Mouse (Mus musculus) left cerebral cortex, adult 18-20 months (tissue): ENCODE results near the gene Mtus2. TPM values are rescaled to one million over a fixed set of nuclear protein-coding genes. Genes with fewer than 3 reads are reported as not detected.

Experiments used
- DNase-seq, 2 experiments: peaks; one replicate each; pipeline ENCODE4 v3.0.0; 2021 to 2022; ENCODE audit warnings: low spot score in 2 of 2, mixed read lengths in 1 of 2
- total RNA-seq, 2 experiments: library from RNA; stranded (reverse); gene quantifications; 2 replicates each; pipeline ENCODE4 v1.2.3; 2021

Mtus2 gene
- total RNA-seq, 2 experiments from 2014 or later: 37.8 to 39.5 TPM

GRCm38 (mm10) chr5:148328982-148329381, 371.9 kb downstream of the Mtus2 start:
- no peak for DNase-seq

GRCm38 (mm10) chr5:148331229-148331776, 374.2 kb downstream of the Mtus2 start:
- no peak for DNase-seq

- DNase-seq: no peak
Observed at GRCm38 (mm10) chr5:148331926-148332621, 375.0 kb downstream of the Mtus2 start.

GRCm38 (mm10) chr5:148332622-148332974, 375.5 kb downstream of the Mtus2 start:
- DNase-seq: peak; percentile 69 to 74

- DNase-seq: no peak
Observed at GRCm38 (mm10) chr5:148339126-148339525, 382.0 kb downstream of the Mtus2 start.

- DNase-seq: peak; percentile 51 to 53
Observed at GRCm38 (mm10) chr5:148342061-148342741, 385.1 kb downstream of the Mtus2 start.

- no peak for DNase-seq
Observed at GRCm38 (mm10) chr5:148344374-148344773, 387.3 kb downstream of the Mtus2 start.

DNA sequence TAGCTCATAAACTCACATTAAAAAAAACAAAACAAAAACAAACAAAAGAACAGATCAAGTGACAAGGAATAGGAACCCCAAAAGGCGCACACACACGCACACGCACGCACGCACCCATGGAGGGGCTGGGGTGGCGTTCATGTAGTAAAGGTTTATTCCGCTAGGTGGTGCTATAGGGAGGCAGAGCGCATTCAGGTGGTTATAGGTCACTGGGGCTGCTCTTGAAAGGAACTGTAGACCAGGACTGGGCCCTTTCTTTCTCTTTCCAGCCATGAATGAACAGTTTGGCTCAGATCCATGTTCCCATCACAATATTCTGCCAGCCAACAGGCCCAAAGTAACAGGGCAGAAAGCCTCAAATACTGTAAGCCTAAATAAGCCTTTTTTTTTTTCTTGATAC, 389.4 kb downstream of the Mtus2 start:
- DNase-seq: no peak

DNA sequence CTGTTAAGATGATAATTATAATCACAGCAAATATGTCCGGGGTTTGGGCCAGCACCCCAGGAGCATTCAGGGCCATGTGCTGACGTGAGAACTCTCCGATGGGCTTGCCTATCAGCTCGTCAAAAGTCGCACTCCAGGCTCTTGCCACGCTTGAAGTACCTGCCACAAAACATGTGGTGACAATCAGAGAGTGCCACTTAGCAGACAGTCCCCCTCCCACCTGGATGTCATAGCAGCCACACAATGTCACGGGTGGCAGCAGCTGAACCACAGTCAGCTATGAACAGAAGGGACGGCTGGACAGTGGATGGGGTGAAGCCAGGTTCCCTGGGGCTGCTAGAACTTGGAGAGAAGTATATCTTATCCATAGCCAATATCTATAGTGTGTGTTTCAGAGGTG, 391.0 kb downstream of the Mtus2 start:
- DNase-seq: no peak

DNA sequence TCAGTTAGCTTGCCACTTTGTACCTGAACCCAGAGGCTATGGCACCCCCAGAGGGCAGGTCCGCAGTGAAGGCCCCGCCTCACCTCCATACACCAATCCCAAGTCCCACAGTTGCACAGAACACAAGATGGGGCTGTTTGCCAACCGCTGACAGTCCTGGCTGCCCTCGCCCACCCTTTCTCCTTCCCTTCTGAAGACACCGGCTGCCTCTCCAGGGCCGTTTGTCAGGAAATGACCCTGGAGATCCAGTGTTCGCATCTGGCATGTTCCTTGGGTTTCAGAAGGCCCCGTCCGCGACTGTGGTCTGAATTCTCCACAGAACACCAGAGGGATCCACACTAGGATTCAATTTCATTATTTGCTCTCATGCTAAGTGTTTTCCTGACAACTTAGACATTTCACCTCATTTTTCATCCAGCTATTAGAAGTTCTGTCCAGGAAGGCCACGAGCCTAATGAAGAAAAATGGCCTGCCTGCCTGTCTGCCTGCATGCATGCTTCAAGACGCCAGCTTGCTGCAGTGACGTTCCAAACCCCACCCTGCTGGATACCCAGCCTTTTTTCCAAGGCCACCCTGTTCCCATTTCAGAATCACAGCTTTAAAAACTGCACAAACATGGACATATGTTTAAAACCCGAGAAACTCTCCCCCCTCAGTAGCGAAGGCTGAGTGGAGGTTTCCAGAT, 392.3 kb downstream of the Mtus2 start:
- DNase-seq: no peak

- DNase-seq: no peak
Observed at GRCm38 (mm10) chr5:148353429-148353828, 396.3 kb downstream of the Mtus2 start.

DNA sequence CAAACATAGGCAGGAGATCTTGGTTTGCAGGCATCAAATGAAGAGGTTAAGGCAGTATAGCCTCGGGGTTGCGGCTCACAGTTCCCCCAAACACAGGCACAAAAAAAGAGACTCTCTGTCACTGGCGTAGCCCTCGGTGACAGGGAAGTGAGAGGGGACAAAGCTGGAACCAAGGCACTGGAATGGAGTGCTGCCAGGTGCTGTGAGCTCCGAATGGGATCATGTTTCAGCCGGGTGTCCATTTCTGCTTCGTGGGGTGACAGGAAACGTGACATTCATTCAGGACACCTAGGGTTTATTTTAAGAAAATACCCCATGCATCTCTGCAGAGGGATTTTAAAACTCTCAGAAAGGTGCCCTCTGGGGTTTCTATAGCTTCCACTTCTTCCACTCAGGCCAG, 397.4 kb downstream of the Mtus2 start:
- no peak for DNase-seq

- DNase-seq: no peak
Observed at GRCm38 (mm10) chr5:148355822-148356221, 398.7 kb downstream of the Mtus2 start.

GRCm38 (mm10) chr5:148357168-148357567, 400.0 kb downstream of the Mtus2 start:
- DNase-seq: no peak

- no peak for DNase-seq
Observed at GRCm38 (mm10) chr5:148359131-148359530, 402.0 kb downstream of the Mtus2 start.

- no peak for DNase-seq
Observed at GRCm38 (mm10) chr5:148360922-148361758, 404.0 kb downstream of the Mtus2 start.

- no peak for DNase-seq
Observed at GRCm38 (mm10) chr5:148361759-148362010, 404.6 kb downstream of the Mtus2 start.

DNA sequence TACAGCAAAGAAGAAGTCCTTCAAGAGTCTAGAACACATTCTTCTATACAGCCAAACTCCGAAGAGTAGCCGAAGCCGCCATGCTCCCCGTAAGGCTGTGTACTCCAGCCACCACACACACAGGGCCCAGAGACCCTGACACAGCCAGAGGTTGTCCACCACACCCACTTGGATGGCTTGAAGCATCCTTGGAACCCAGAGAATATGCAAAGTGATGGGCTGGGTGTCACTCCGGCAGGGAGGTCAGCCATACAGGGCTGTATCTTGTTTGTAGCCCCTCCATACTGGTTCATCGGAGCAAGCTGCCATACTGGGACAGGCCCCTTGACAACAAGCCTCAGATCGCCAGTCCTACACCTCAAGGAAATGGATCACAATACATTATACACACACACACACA, 405.2 kb downstream of the Mtus2 start:
- no peak for DNase-seq

GRCm38 (mm10) chr5:148363441-148364113, 406.5 kb downstream of the Mtus2 start:
- no peak for DNase-seq
